Mouse (Mus musculus) midbrain, postnatal 0 days (tissue): ENCODE measurements at regions not wholly inside any gene's neighbourhood (a gene's known extent, or its start where the extent isn't known, plus 50 kb on each side); places are given as distances from the start of the nearest gene placed in this dataset.
A peak's percentile ranks its signal among the peaks of the same experiment; 100 is the strongest.

ENCODE experiments used
- ATAC-seq: fragments of 200-750 bp; cut with Nextera tagmentation; 2 replicates; pipeline ENCODE4 v1.8.0; 2017; ENCODE audit warnings: moderate number of reproducible peaks, mild to moderate bottlenecking, moderate TSS enrichment, moderate library complexity; ENCODE audit not compliant: low FRiP score
- DNase-seq: peaks from one replicate; pipeline ENCODE4 v3.0.0-alpha.2; 2015; ENCODE audit warnings: low spot score
- H3K27ac ChIP-seq: fragments of 300-500 bp; sonication (generic); 2 replicates; pipeline ENCODE4 v1.5.1; 2014; ENCODE audit warnings: low read depth, mild to moderate bottlenecking, low read length, mixed read lengths
- H3K27me3 ChIP-seq: fragments of 300-500 bp; sonication (generic); 2 replicates; pipeline ENCODE4 v1.6.1; 2014; ENCODE audit warnings: low read length, control low read depth, mixed read lengths; ENCODE audit not compliant: insufficient read depth
- H3K36me3 ChIP-seq: fragments of 300-500 bp; sonication (generic); 2 replicates; pipeline ENCODE4 v1.6.1; 2014; ENCODE audit warnings: low read length, control low read depth, mixed read lengths; ENCODE audit not compliant: insufficient read depth
- H3K4me1 ChIP-seq: fragments of 300-500 bp; sonication (generic); 2 replicates; pipeline ENCODE4 v1.6.1; 2014; ENCODE audit warnings: mild to moderate bottlenecking, control low read depth, antibody characterized with exemption, low read length, mixed read lengths; ENCODE audit not compliant: insufficient read depth
- H3K4me2 ChIP-seq: fragments of 300-500 bp; sonication (generic); 2 replicates; pipeline ENCODE4 v1.6.1; 2014; ENCODE audit warnings: low read depth, mild to moderate bottlenecking, low read length, mixed read lengths; ENCODE audit not compliant: poor library complexity, severe bottlenecking
- H3K4me3 ChIP-seq: fragments of 300-500 bp; sonication (generic); 2 replicates; pipeline ENCODE4 v1.5.1; 2014; ENCODE audit warnings: low read depth, mild to moderate bottlenecking, low read length, moderate library complexity
- H3K9ac ChIP-seq: fragments of 300-500 bp; sonication (generic); replicated peaks from 2 replicates; pipeline ENCODE4 v1.6.1; 2014; ENCODE audit warnings: mild to moderate bottlenecking, low read length, moderate library complexity, mixed read lengths; ENCODE audit not compliant: poor library complexity, severe bottlenecking
- H3K9me3 ChIP-seq: fragments of 300-500 bp; sonication (generic); 2 replicates; pipeline ENCODE4 v1.6.1; 2016; ENCODE audit warnings: low read length, control low read depth
- CTCF ChIP-seq: IDR thresholded peaks from 2 replicates; pipeline ENCODE4 v1.5.1; 2016; ENCODE audit warnings: antibody characterized with exemption, mild to moderate bottlenecking
- WGBS: fragments of 180-500 bp; shearing (Covaris S2); extraction: QIAGEN DNeasy Blood & Tissue Kit; methylation state at CpG from one replicate; pipeline ENCODE4 v1.1.7; 2014; 5-methylcytosine and 5-hydroxymethylcytosine counted together

GRCm38 (mm10) chr7:69564432-69564831, 802.1 kb downstream of the Nr2f2 start:
- Histone ChIP-seq H3K27me3 (no peaks in the 10 kb centered on the region), H3K9me3 (no peaks in the 10 kb centered on the region), H3K4me3 (no peak overlapping the region), H3K4me2 (no peak overlapping the region), H3K27ac (no peak overlapping the region), H3K36me3 (no peaks in the 10 kb centered on the region), H3K4me1 (no peaks in the 10 kb centered on the region), H3K9ac (no peak overlapping the region)
- ATAC-seq (no peak), DNase-seq (no peak)
- WGBS, result 84% methylated on average over 2 of the region's 2 CpGs
- no peak for TF ChIP-seq CTCF

GRCm38 (mm10) chr7:69554776-69555175, 805.7 kb upstream of the Arrdc4 start:
- no peak for TF ChIP-seq CTCF
- Histone ChIP-seq H3K4me3 (no peak overlapping the region), H3K4me2 (no peak overlapping the region), H3K27me3 (no peaks in the 10 kb centered on the region), H3K36me3 (no peaks in the 10 kb centered on the region), H3K9me3 (no peaks in the 10 kb centered on the region), H3K9ac (no peak overlapping the region), H3K27ac (no peak overlapping the region), H3K4me1 (no peaks in the 10 kb centered on the region)
- WGBS, result 69% methylated on average over 8 of the region's 8 CpGs
- peak; percentile 45 for DNase-seq
- ATAC-seq, result no peak

DNA sequence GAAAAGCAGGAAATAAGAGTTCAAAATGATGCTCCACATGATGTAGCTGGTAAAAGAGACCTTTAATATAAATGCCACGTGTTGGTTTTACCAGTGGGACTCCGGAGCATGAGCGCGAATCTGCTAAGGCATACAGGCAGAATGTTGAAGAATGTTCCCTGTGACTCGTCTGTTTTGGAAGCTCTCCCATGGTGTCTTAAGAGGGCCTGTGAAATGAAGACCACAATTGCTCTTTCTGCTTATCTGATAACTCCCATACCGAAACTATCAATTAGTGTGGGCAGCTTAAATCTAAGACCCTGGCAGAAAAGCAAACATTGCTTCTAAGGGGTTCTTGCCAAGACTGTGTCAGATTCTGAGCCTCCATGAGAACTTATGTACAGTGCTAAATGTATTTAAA, 804.9 kb upstream of the Arrdc4 start:
- Histone ChIP-seq H3K4me3 (no peak overlapping the region), H3K9ac (no peak overlapping the region), H3K36me3 (no peaks in the 10 kb centered on the region), H3K27me3 (no peaks in the 10 kb centered on the region), H3K4me2 (no peak overlapping the region), H3K4me1 (no peaks in the 10 kb centered on the region), H3K27ac (no peak overlapping the region), H3K9me3 (no peaks in the 10 kb centered on the region)
- DNase-seq (no peak), ATAC-seq (no peak)
- WGBS, result 77% methylated on average over 6 of the region's 6 CpGs
- TF ChIP-seq CTCF, result no peak

DNA sequence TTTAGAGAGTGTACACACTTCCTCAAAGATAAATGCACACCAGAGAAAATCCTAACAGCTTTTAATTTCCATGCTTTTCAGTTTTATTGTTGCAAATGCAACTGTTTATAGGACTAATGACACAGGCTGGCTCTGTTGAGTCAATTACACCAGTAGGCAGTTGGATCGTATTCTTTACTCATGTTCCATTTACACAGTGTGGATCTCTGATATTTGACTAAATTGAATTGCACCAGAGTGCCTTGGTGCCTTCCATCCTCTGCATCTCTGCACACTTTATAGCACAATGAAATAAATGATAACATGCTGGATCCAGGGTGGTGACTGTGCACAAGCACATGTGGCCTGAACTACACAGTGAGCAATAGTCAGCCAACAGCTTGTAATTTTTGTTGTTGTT, 787.0 kb upstream of the Arrdc4 start:
- Histone ChIP-seq H3K4me2 (no peak overlapping the region), H3K9ac (no peak overlapping the region), H3K9me3 (no peaks in the 10 kb centered on the region), H3K4me3 (no peak overlapping the region), H3K27me3 (no peaks in the 10 kb centered on the region), H3K4me1 (no peaks in the 10 kb centered on the region), H3K36me3 (no peaks in the 10 kb centered on the region), H3K27ac (no peak overlapping the region)
- ATAC-seq (no peak), DNase-seq (peak; percentile 19)
- TF ChIP-seq CTCF, result no peak
- 82% methylated on average over 1 of the region's 1 CpGs for WGBS

DNA sequence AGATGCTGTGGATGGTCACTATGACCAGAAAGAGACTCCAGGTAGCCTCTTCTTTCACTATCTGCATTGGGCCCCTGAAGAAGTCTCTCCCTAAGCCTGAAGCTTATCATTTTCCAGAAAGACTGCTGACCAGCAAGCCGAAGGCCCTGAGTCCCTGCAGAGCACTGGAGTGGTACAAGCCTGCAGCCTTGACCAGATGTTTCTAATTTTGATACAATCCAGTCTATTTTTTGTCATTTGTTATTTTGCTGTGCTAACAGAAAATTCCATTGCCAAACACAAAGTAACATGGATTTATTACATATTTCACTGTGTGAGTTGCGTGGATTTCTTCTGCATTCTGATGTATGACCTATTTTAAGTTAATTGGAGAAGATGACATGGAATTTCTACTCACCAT, 764.9 kb upstream of the Arrdc4 start:
- Histone ChIP-seq H3K27me3 (no peaks in the 10 kb centered on the region), H3K4me1 (no peaks in the 10 kb centered on the region), H3K36me3 (no peaks in the 10 kb centered on the region), H3K9me3 (no peaks in the 10 kb centered on the region), H3K9ac (no peak overlapping the region), H3K4me2 (no peak overlapping the region), H3K27ac (no peak overlapping the region), H3K4me3 (no peak overlapping the region)
- 77% methylated on average over 2 of the region's 2 CpGs for WGBS
- no peak for TF ChIP-seq CTCF
- no peak for DNase-seq
- no peak for ATAC-seq

DNA sequence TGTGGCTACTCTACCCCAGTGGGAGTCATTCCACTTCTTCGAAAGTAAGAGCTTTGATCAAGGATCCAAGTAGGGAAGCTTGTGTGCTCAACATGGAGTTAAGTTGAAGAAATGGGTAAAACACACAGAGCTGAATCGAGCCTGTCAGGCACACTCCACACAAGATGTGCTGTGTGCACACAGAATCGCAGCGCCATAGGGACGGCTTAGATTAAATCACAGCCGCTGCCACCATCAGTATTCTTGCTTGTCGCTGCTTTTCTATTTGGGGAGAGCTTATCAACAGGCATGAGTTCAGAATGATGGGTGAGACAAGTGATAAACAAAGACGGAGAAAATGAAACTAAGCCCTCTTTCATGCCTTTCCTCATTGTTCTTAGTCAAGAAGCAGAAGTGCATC, 761.3 kb upstream of the Arrdc4 start:
- no peak overlapping the region for H3K4me3 ChIP-seq
- no peak overlapping the region for H3K4me2 ChIP-seq
- no peaks in the 10 kb centered on the region for H3K27me3 ChIP-seq
- 47% methylated on average over 8 of the region's 8 CpGs for WGBS
- no peak overlapping the region for H3K27ac ChIP-seq
- ATAC-seq, result no peak
- TF ChIP-seq CTCF, result no peak
- no peaks in the 10 kb centered on the region for H3K36me3 ChIP-seq
- H3K4me1 ChIP-seq, result no peaks in the 10 kb centered on the region
- no peak for DNase-seq
- H3K9ac ChIP-seq, result no peak overlapping the region
- no peaks in the 10 kb centered on the region for H3K9me3 ChIP-seq
